Mouse (Mus musculus) monocyte, adult 2 months (primary cell): ENCODE measurements around the gene Trp53bp1.

Source experiments
- DNase-seq, 2 experiments: peaks; one replicate each; pipeline ENCODE4 v3.0.0; 2022; ENCODE audit warnings: low spot score in 2 of 2, low read depth in 1 of 2

Gene Trp53bp1

GRCm38 (mm10) chr2:121271236-121271927 is at the start of gene Trp53bp1:
TSS of gene Trp53bp1 (minus strand) at chr2:121271407.
- DNase-seq: peak; percentile 80 to 89

- no peak for DNase-seq
Measured at GRCm38 (mm10) chr2:121316278-121316677, 45.1 kb upstream of the Trp53bp1 start.

DNA sequence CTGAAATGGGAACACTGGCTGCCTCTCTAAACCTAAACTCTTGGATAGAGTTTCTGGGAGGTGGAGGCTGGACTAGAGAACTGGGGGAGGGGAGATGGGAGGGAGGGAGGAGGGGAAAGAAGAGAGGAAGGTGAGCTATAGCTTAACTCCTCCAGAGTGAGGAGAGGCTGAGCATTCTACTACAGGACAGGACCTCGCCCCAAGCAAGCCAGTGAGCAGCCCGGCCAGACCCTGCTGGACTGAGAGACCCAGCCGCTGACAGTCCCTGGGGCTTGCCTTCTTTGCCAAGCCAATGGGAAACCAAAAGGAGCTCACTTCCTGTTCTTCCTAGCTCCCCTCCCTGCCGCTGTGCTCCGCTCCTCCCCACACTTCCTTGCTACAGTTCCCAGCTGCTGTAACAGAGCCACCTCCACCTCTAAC is 37.8 kb upstream of the Trp53bp1 start:
- no peak for DNase-seq

GRCm38 (mm10) chr2:121300036-121300435 is 28.8 kb upstream of the Trp53bp1 start:
- no peak for DNase-seq

- DNase-seq: no peak
Measured at GRCm38 (mm10) chr2:121299471-121299870, 28.3 kb upstream of the Trp53bp1 start.

- no peak for DNase-seq
Measured at GRCm38 (mm10) chr2:121298131-121298530, 26.9 kb upstream of the Trp53bp1 start.

DNA sequence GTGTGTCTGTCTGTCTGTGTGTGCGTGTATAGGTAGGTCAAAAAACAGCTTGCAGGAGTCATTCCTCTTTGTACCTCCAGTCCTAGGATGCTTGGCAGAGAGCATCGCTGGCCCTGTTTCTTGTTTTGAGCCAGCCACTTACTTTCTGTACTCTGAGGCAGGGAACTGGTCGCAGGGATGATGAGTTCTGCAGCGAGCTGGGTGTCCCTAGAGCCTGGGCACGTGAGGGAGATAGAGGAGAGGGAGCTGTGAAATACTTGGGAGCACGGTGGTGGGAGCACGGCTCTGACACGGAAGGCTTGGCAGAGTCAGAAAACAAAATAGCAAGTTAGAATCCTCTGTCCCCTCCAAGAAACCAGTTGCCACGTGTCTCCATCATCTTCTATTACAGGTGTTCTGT is 26.5 kb upstream of the Trp53bp1 start:
- no peak for DNase-seq

- no peak for DNase-seq
Measured at GRCm38 (mm10) chr2:121296754-121297231, 25.6 kb upstream of the Trp53bp1 start.

DNA sequence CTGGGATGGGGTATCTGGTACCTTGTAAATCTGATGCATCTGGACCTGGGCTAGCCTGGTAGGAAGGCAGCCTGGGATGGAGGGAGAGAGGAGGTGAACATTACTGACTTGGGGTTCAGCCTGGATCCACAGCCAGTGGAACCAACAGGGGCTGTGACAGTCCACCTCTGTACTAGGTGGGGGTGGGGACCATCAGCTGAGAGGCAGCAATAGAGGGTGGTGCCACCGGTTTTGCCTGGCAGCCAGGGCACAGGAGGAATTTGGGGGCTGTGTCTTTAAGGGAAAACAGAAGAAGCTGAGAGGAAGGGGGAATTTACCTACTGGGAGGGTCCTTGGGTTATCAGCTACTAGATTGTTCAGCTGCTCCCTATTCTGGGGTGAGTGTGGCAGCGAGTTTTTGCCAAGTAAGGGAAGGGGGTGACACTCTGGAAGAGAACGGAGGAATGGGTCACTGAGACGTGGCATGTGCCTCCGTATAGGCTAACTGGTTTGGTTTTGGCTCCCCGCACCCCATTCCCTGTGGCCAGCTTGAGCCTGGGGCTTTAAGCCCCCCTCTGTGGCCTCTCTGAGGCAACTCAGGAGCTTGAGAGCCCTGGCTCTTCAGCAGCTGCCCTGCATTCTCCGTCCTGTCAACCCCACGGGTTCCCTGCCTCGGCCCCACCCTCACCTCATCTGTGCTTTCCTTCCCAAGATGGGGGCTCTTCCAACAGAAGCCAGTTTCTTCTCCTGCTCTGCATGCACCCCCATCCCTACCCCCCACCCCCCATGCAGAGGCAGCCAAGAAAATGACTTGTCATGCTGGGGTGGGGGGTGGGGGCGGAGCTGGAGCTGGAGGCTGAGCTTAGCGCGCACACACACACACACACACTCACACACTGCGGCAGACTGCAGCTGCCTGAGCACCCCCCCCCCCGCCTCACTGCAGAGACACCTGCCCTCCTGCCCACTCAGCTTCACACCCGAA is 24.7 kb upstream of the Trp53bp1 start:
- DNase-seq: no peak

DNA sequence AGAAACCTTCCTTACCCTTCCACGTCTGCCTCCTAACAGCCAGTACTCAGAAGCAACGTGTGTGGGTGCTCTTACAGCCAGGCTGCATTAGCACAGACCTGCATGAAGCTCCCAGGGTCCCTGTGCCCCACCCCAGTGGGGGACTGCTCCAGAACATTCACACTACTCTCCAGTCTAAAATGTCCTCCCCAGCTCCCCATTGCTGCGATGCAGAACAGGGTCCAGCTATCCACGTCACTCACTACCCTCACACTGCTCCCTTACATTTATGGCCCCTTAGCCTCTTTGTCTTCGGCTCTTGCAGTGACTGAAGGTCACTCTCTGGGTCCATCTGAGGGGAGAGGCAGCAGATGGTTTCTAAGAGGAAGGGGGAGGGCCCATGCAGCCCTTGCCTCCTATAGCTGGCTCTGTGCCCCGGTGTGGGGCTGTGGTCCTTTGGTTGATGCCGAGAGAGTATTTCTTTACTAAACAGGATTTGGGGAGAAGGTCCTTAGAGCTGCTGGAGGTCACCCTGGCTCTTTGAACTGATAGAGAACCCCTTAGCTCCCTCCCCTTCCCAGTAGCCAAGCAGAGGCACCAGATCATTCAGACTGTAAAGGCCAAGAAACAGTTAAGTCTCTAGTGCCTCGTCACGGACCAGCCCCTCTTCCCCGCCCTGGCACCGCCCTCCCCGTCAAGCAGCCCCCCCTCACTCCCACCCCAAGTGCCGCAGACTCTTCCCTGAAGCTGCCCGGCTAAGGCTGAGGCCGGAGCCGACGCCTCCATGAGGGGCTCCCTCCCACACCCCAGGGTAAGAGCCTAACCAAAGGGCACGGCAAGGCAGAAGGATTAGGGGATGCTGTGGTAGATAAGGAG is 23.8 kb upstream of the Trp53bp1 start:
- DNase-seq: no peak

- DNase-seq: no peak
Measured at GRCm38 (mm10) chr2:121294182-121294581, 23.0 kb upstream of the Trp53bp1 start.

DNA sequence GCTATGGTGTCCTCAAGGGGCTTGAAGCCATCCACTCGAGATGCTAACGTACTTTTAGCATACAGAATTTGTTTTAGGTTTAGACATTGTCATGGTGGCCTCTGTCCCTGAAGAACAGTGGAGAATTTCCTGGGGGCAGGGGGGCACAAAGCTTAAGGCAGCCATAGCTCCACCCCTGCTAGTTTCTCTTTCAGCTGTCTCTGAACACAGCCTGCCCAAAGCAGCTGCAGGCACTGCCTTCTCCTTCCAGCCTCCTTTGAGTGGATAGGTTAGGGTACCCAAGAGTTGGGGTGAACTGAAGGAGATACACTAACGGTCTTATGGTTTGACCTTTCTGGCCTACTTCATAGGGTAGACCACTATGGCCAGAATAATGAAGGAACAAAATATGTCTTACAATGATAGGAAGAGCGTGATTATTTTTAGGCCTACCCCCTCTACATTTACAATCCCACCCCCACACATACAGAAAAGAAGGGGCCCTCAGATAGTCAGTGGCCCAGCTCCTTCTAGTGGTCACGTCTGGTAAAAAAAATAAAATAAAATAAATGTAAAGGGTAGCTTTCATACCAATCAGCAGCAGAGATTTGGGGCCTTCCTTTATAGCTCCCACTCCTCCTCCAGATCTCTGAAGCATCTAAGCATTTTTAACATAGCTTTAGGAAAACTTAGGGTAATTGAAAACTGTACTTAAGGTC is 21.3 kb upstream of the Trp53bp1 start:
- DNase-seq: no peak

- no peak for DNase-seq
Measured at GRCm38 (mm10) chr2:121289730-121290540, 18.7 kb upstream of the Trp53bp1 start.

- DNase-seq: peak; percentile 69 to 73
Measured at GRCm38 (mm10) chr2:121288901-121289729, 17.9 kb upstream of the Trp53bp1 start, which contains the start of gene Map1a. TSS of gene Map1a (plus strand) at chr2:121289600.

DNA sequence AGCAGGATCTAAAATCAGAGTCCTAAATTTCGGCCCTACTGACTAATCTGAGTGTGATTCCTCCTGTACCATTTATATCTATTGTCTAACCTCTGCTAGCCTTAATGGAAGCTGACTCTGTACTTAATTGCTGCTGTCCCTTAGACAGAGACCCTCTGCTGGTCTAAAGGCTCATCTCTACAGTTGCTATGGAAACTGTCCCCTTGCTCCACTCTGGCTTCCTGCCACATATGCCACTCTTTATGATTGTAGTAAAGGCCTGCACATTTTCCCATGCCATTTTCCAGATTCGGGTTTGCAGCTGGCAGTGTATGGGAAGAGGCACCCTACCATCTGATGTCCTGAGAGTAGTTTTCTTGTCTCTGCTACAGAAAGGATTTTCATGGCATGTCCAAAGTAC is 16.6 kb upstream of the Trp53bp1 start:
- DNase-seq: no peak

DNA sequence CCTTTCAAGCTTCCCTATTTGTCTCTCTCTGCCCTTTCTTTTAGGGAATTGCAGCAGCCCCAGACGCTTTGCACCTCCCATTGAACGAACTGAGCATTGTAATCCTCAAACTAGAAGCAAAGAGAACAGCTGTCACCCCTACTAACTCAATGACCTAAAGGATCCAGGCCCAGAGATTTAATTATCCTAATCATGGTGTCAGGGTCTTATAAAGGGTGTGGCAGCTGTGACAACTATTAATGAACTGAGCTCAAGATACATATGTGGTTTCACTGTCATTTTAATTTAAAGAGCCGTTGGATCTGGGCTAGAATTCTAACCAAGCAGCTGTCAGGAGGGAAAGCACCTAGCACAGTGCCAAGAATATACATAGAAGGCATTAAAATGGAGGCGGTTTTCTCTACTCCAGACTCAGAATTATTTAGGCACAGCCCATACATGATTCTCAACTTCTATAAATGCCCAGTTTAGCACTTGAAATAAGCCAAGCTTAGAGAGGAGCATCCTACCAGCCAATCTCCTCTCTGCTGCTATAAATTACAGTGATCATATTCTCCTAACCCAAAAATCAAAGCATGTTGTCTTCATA is 815 bp upstream of the Trp53bp1 start:
- DNase-seq: no peak

DNA sequence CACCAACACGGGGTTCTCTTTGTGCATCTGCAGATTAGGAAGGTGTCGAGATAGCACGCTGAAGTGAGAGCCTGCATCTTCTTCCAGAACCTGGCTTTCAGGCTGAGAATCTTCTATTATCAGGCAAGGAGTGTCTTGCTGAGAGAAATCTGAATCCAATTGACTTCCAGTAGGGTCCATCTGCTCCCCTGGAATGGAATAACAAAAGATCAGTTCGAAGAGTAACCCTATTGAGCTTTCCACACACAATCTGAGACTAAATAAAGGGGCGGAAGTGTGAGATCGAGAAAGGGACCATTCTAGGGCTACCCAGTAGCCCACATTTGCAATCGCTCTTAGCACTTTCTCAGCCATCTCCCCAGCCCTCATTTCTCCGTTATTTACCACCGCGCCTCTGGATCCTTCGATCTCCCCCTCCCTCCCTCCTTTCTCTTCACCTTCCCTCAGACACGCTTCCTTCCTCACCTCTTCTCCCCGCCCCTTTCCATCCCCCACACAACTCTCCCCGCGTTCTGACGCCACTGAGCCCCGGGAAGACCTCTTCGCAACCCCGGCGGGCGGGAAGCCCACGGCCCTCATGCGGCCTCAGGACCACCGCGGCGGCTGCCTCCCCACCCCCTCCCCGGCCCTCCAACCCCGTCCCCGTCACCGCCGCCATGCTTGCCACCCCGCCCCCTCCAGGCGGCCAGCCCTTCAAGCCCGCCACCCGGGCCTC is 529 bp downstream of the Trp53bp1 start:
- DNase-seq: no peak

DNA sequence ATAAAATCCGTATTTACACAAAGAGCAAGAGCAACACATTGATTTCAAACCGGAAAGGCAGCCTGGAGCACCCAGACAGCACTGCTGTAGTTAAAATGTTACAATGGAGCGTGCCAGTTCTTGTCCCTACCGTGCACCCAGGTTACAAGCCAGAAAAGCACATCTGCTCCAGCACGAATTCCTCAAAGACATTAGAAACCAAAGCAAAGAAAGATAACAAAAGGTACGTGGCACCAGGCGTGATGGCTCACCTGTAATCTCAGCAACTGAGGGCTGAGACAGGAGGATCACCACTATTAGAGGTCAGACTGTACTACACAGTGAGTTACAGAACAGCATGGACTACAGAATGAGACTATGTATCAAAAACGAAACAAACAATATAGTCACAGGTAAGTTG is 2.8 kb downstream of the Trp53bp1 start:
- DNase-seq: no peak
